Mouse (Mus musculus): ENCODE results near the gene Osbp.

DNA sequence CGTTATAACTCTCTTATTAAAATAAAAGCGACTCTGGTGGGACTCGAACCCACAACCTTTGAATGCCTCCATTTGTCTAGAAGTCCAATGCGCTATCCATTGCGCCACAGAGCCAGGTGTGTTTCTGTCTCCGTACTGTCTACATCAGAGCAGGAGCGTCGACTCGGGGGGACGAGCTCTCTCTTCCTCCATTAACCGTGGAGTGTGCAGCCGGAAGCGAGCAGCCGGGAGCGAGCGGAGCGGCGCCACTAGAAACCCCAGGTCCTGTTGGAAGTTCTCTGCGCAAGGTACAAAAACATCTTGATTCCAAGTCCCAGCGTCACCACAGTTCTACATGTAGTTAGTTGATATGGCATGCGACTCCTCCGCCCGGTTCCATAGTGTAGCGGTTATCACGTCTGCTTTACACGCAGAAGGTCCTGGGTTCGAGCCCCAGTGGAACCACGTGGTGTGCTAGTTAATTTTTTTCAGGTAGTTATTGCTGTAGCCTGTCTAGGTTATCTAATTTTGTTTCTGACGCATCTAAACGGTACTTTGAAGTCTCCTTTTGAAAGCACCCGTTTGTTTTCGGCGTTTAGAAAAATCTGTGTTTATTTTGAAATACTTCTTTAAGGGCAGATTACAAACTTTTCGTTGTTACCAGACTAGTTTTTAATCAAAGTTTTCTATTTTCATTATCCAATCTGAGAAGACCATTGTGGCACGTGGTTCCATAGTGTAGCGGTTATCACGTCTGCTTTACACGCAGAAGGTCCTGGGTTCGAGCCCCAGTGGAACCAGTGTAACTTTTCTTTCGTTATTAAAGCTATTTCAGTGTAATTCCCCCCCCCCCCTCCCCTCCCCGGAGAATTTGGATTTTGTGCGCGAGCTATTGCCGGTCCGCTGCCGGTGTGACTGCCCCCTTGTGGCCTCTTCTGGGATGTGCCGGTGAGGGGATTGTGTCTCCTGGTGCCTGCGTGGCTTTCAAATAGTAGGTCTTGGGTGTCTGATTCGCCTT lies 46.1 kb downstream of the Osbp start:
- peak; percentile 76 for TF ChIP-seq CTCF (IDR thresholded peaks at IDR 0.05; ENCODE audit: low read depth)
- TF ChIP-seq EP300 (IDR thresholded peaks at IDR 0.05; ENCODE audit: low read depth), result 0 out of 2 replicates have a peak, but pooled peaks have one; percentile 49
